Comparison of ENCODE assay signal across 30 mouse cellular contexts in genomic region chr19:21537125-21537524, GRCm38 (mm10).
"Had no signal": no experiment of that assay in that cellular context is flagged by ENCODE, and none has a peak within 500 bp of the region (broad histone marks: within the 10 kb centered on the region; RNA-seq: fewer than 3 reads in every experiment).

No protein-coding gene starts in this region.

- DNase-seq: left cerebral cortex, postnatal 4 days; liver; liver, embryonic 13.5 days; liver, postnatal 0 days; lung, adult 18-20 months; lung, adult 2 months; lung, embryonic 14.5 days; lung, postnatal 10 days; lung, postnatal 14 days; lung, postnatal 36 days; lung, postnatal 4 days; midbrain, embryonic 14.5 days had no signal

- ATAC-seq: liver, embryonic 12.5 days; liver, postnatal 0 days; lung, postnatal 0 days; midbrain, embryonic 13.5 days; midbrain, embryonic 15.5 days; midbrain, embryonic 16.5 days had no signal

- H3K4me3 ChIP-seq: limb, embryonic 10.5 days; limb, embryonic 12.5 days; limb, embryonic 13.5 days; limb, embryonic 15.5 days; liver, embryonic 12.5 days; liver, embryonic 13.5 days; liver, embryonic 15.5 days; lung, embryonic 15.5 days; megakaryocyte, embryonic 14.5 days; midbrain, embryonic 10.5 days; midbrain, embryonic 12.5 days; midbrain, embryonic 13.5 days; midbrain, embryonic 15.5 days; myocyte; neural tube, embryonic 12.5 days had no signal

- H3K27ac ChIP-seq: limb, embryonic 10.5 days; limb, embryonic 12.5 days; limb, embryonic 13.5 days; limb, embryonic 15.5 days; liver, embryonic 12.5 days; liver, embryonic 13.5 days; liver, embryonic 14.5 days; liver, embryonic 15.5 days; lung, embryonic 15.5 days; macrophage; midbrain, embryonic 10.5 days; midbrain, embryonic 12.5 days; midbrain, embryonic 13.5 days; midbrain, embryonic 15.5 days; neural tube, embryonic 12.5 days had no signal

- H3K9me3 ChIP-seq: limb, embryonic 10.5 days; limb, embryonic 12.5 days; limb, embryonic 13.5 days; limb, embryonic 15.5 days; liver, embryonic 12.5 days; liver, embryonic 13.5 days; liver, embryonic 15.5 days; lung, embryonic 15.5 days; megakaryocyte, embryonic 14.5 days; midbrain, embryonic 10.5 days; midbrain, embryonic 12.5 days; midbrain, embryonic 13.5 days; midbrain, embryonic 15.5 days; neural tube, embryonic 12.5 days had no signal

- H3K4me1 ChIP-seq: limb, embryonic 10.5 days; limb, embryonic 12.5 days; limb, embryonic 13.5 days; limb, embryonic 15.5 days; liver, embryonic 12.5 days; liver, embryonic 13.5 days; liver, embryonic 15.5 days; lung, embryonic 15.5 days; midbrain, embryonic 10.5 days; midbrain, embryonic 12.5 days; midbrain, embryonic 13.5 days; midbrain, embryonic 15.5 days; neural tube, embryonic 12.5 days had no signal

- H3K27me3 ChIP-seq: limb, embryonic 12.5 days; limb, embryonic 13.5 days; limb, embryonic 15.5 days; liver, embryonic 12.5 days; liver, embryonic 13.5 days; liver, embryonic 15.5 days; lung, embryonic 15.5 days; megakaryocyte, embryonic 14.5 days; midbrain, embryonic 12.5 days; midbrain, embryonic 13.5 days; midbrain, embryonic 15.5 days; neural tube, embryonic 12.5 days had no signal

- H3K9ac ChIP-seq: limb, embryonic 12.5 days; limb, embryonic 13.5 days; limb, embryonic 15.5 days; liver, embryonic 12.5 days; liver, embryonic 13.5 days; liver, embryonic 14.5 days; liver, embryonic 15.5 days; liver, postnatal 0 days; lung, embryonic 14.5 days; lung, embryonic 15.5 days; midbrain, embryonic 12.5 days; midbrain, embryonic 13.5 days; midbrain, embryonic 15.5 days; neural tube, embryonic 12.5 days had no signal

- H3K36me3 ChIP-seq: limb, embryonic 10.5 days; limb, embryonic 12.5 days; limb, embryonic 13.5 days; limb, embryonic 15.5 days; liver, embryonic 12.5 days; liver, embryonic 13.5 days; liver, embryonic 15.5 days; lung, embryonic 15.5 days; midbrain, embryonic 10.5 days; midbrain, embryonic 12.5 days; midbrain, embryonic 13.5 days; midbrain, embryonic 15.5 days; neural tube, embryonic 12.5 days had no signal
